Mouse (Mus musculus): Measurements from ENCODE around the gene Kcna5. TPM values are rescaled to one million over a fixed set of nuclear protein-coding genes. Genes with fewer than 3 reads are reported as not detected.

Gene Kcna5
- total RNA-seq (2021) = 10 to 100 TPM in 1 of 2 experiments, 1 to 10 TPM in 1; 2.8 to 11.2 TPM
- long read RNA-seq, experiment 1, transcript Kcna5-201 (1 exons, 2,862 nt) = major isoform, 25 of 26 reads
- long read RNA-seq, experiment 1, partial matches to known transcripts = 0 of 26 reads
- long read RNA-seq, experiment 1, other reads (novel, unspliced or antisense) = 1 of 26 reads
- long read RNA-seq, experiment 2, transcript Kcna5-201 (1 exons, 2,862 nt) = major isoform, 24 of 25 reads
- long read RNA-seq, experiment 2, partial matches to known transcripts = 0 of 25 reads
- long read RNA-seq, experiment 2, other reads (novel, unspliced or antisense) = 1 of 25 reads

DNA sequence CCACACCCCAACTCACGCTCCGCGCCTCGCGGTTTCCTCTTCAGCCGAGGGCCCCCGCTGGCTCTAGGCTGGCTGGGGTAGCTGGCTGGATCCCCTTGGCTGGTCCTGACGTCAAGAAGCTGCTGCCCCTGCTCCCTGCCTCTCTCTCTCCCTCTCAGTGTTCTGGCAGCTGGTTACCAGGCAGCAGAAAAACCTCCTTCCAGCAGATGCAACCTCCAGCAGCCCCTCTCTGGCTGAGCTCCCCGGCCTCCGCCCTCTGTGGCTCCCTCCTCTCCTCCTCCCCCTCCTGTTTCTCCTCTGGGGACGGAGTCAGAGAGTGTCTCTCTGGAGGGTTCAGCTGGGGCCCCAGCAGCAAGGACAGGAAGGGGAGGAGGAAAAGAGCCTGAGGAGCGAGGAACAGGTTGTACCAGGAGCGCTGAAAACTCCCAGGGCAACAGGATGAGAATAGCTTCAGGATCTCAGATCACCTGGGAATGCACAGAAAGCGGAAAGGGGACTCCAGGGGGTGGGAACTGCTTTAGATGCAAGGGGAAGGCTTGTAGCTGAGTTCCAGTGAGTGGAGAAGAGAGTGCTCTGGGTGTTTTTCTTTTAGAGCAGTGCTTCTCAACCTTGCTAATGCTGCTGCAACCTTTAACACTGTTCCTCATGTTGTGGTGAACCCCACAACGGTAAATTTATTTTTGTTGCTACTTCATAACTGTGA, at the start of gene Kcna5:
Kcna5 (minus strand) TSS at position 205 of the 703 bp plus-strand sequence.
- DNase-seq = peak; percentile 50
- intact Hi-C loops (cut with DNase I; ENCODE audit: low total_unique reads) = no loop called here

GRCm38 (mm10) chr6:126583075-126583474, 47.9 kb upstream of the Kcna5 start:
- intact Hi-C loops (cut with DNase I; ENCODE audit: low total_unique reads) = no loop called here
- peak; percentile 22 for DNase-seq

- DNase-seq = no peak
- intact Hi-C loops (cut with DNase I; ENCODE audit: low total_unique reads) = no loop called here
Measured at GRCm38 (mm10) chr6:126581632-126582031, 46.4 kb upstream of the Kcna5 start.

DNA sequence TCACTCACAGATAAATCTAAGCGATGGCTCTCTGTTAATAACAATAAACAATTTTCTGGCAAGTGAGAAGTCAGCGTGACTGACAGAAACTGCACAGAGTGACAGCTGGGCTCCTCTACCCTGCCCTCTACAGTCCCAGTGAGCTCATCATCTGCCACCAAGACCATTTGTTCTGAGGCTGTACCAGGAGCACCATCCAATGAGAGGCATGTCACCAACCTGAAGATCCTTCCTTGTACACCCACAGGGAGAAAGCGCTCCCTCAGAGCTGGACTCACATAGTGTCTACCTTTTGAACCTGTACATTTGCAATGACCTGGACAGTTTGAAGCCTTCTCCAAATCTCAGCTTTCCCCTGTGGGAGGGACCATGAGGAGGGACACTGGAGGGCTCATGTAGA, 45.4 kb upstream of the Kcna5 start:
- no peak for DNase-seq
- intact Hi-C loops (cut with DNase I; ENCODE audit: low total_unique reads) = no loop called here

DNA sequence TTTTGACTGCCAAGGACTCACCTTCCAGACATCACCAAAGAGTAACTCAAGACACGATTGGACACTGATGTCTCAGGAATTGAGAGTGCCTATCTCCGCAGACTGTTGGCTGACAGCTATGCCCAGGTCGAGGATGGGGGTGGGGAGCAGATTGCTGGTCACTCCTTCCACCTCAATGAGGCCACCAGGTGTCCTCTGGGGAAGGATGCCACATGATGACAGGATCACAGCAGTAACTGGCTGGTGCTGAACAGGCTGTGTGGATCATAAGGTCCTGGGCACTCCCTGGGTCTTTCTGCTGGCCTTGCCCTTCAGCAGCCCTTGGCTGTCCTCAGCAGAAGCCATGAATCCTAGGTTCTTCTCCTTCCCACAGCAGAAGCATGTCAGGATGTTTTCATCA, 42.2 kb upstream of the Kcna5 start:
- intact Hi-C loops (cut with DNase I; ENCODE audit: low total_unique reads) = no loop called here
- no peak for DNase-seq

GRCm38 (mm10) chr6:126576566-126576965, 41.4 kb upstream of the Kcna5 start:
- DNase-seq = no peak
- intact Hi-C loops (cut with DNase I; ENCODE audit: low total_unique reads) = no loop called here

DNA sequence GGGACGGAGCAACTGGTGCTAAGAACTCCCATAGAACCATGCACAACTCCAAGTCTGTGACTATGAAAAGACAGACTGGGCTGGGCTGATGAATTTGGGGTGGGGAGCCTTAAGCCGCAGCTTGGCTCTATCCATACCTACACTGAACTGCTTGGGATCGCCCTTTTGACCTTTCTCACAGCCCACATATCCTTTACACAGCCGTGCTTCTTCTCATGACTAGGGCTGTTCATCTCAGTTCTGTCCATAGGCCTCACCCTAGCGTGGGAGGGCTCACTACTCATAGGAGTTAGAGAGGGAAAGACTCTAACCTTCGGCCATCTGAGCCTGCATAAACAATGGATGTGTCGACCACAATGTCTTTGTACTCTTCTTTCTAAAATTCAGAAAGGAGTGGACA, 39.6 kb upstream of the Kcna5 start:
- DNase-seq = no peak
- intact Hi-C loops (cut with DNase I; ENCODE audit: low total_unique reads) = no loop called here

DNA sequence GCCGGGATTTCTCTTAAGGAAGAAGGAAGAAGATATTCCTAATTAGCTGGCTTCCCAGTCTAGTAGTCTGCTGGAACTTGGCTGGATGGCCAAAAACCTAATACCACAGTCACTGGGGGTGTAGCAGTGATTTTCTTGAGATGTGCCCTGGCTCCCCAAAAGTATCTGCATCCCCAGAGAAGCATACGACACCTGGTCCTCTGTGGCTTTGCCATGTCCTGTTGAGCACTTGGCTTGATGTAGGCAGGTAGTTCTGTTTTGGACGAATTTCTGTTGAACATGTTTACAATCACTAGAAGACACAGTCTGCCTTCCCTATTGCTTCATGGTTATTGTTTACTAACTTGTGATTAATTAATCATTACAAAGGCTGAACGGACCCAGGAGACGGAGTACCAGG, 37.8 kb upstream of the Kcna5 start:
- DNase-seq = no peak
- intact Hi-C loops (cut with DNase I; ENCODE audit: low total_unique reads) = no loop called here

- no peak for DNase-seq
- intact Hi-C loops (cut with DNase I; ENCODE audit: low total_unique reads) = loop anchor here (5.0 kb wide), 1 partner anchor 132 kb away; no protein-coding TSS in a partner anchor
Measured at GRCm38 (mm10) chr6:126569809-126570208, 34.6 kb upstream of the Kcna5 start.

DNA sequence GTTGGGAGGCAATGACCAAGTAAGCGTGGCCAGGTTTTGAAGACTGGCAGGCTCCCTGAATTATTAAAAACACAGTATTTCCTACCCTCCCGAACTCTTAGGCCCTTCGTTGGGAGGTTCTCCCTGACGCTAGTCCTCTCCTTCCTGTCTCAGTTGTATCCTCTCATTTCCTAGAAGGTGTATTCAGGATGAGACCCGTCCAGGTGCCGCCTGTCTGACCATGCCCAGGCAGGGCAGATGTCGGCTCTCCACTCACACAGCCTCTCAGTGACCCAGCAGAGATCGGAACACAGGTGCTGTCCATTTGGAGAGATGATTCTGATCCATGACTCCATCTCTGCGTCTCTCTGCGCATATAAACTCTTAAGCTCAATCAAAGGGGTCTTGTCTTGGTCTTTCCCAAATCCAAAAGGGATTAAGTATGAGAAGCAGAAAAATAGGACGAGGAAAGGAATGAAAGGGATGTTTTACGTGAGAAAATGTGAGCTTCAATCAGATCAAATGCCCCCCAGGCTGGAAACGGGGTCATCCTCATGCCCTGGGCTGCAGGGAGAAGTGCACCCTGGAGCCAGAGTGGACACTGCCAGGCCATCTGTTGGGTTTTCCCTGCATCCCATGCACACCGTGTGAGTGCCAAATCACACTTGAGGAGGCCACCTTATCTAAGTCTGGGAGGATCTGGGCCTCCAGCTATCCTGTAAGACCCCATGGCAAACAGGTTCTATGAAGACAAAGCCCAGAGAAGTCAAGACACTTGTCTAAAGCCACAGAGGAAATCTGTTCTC, 33.0 kb upstream of the Kcna5 start:
- no peak for DNase-seq
- intact Hi-C loops (cut with DNase I; ENCODE audit: low total_unique reads) = loop anchor here (5.0 kb wide), 1 partner anchor 134 kb away; no protein-coding TSS in a partner anchor

DNA sequence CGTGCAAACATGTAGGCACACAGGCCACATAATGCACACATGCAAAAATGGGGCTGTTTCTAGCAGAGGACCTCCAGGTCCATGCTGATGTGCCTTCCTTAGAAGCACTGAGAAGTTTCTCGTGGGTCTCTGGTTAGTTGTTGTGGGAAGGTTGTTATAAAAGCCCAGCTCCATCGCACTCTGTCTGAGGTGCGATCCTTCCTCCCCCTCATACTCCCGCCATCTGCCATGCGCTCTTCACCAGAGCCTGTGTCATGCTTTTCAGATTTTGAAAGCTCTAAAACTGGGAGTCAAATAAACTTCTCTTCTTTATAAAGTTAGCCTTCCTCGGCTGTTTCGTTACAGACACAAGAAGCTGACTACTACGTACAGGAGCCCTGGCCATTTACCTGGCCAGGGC, 32.1 kb upstream of the Kcna5 start:
- intact Hi-C loops (cut with DNase I; ENCODE audit: low total_unique reads) = loop anchor here (5.0 kb wide), 1 partner anchor 135 kb away; no protein-coding TSS in a partner anchor

GRCm38 (mm10) chr6:126564376-126564775, 29.2 kb upstream of the Kcna5 start:
- intact Hi-C loops (cut with DNase I; ENCODE audit: low total_unique reads) = no loop called here
- DNase-seq = no peak

More for the DNA sequence above, 32.1 kb upstream of the Kcna5 start:
- DNase-seq = no peak

GRCm38 (mm10) chr6:126563898-126564297, 28.7 kb upstream of the Kcna5 start:
- intact Hi-C loops (cut with DNase I; ENCODE audit: low total_unique reads) = no loop called here
- DNase-seq = peak; percentile 75

DNA sequence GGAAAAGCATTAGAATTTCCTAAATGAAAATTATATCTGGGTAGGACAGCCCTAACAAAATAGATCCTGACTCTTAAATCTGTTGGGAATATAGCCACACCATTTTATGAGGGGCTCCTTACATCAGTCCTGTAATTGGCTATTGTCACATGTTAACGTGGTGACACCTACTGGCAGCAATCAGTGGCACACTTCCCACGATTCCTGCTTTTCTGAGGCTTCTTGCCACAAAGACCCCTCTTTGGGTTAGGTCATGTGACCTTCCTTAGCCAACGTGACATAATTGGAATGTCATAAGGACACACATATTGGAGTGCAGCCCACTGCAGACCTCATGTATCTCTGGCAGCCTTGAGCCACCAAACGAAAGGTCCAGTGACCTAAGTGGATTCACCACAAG, 26.5 kb upstream of the Kcna5 start:
- intact Hi-C loops (cut with DNase I; ENCODE audit: low total_unique reads) = no loop called here

GRCm38 (mm10) chr6:126560696-126561095, 25.5 kb upstream of the Kcna5 start:
- no peak for DNase-seq
- intact Hi-C loops (cut with DNase I; ENCODE audit: low total_unique reads) = no loop called here

More for the DNA sequence above, 26.5 kb upstream of the Kcna5 start:
- no peak for DNase-seq

DNA sequence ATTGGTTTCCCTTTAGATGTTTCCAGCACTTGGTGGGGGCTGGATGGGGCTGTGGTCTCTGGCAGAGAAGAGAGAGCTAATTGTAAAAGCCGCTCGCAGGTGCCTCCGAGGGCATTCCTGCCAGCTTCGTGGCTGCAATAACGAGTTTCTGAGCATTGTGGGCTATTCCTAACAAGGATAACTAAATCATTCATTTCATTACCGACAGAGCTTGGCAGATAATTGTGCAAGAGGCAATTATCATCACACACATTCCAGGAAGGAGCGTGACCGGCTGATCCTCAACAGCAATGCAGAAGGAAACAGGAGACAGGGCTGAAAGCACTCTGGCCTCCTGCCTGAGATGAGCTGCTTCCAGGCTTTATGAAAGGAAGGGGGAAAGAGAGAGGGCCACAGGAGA, 24.8 kb upstream of the Kcna5 start:
- peak; percentile 12 for DNase-seq
- intact Hi-C loops (cut with DNase I; ENCODE audit: low total_unique reads) = no loop called here

- DNase-seq = no peak
- intact Hi-C loops (cut with DNase I; ENCODE audit: low total_unique reads) = no loop called here
Measured at GRCm38 (mm10) chr6:126558276-126558675, 23.1 kb upstream of the Kcna5 start.

- no peak for DNase-seq
- intact Hi-C loops (cut with DNase I; ENCODE audit: low total_unique reads) = loop anchor here (2.0 kb wide), 1 partner anchor 55 kb away; no protein-coding TSS in a partner anchor
Measured at GRCm38 (mm10) chr6:126553812-126554211, 18.6 kb upstream of the Kcna5 start.

GRCm38 (mm10) chr6:126551862-126552395, 16.7 kb upstream of the Kcna5 start:
- intact Hi-C loops (cut with DNase I; ENCODE audit: low total_unique reads) = no loop called here
- no peak for DNase-seq

Measured in gastrocnemius, postnatal 14 days (tissue).